ENCODE assay signal across 17 mouse cellular contexts in the genomic region with DNA sequence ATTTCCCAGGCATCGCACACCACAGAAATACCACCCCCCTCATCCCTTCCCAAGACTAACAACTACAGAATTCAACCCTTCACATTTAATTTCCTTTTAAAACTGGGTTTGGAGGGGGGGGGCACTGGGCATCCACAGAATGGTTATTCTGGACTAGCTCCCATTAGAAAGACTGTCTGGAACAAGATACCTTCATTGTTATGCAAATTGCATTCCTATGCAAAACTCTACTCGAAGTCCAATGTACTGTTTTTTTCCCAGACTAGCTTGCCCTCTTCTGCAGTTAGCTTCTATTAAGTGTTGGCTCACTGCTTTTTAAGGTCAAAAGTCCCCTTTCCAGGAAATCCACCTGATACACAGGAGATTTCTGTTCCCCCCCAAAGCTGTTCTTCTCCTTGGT.
DNase-seq lines count a peak whose midpoint lies in the region; ATAC-seq and TF ChIP-seq lines count a peak whose summit lies in the region.
"Had no signal": no experiment of that assay in that cellular context is flagged by ENCODE, and none has a peak within 500 bp of the region (broad histone marks: within the 10 kb centered on the region; RNA-seq: fewer than 3 reads in every experiment).

No protein-coding gene starts in this region.

- no peaks in the 10 kb centered on the region for H3K27me3 ChIP-seq in kidney, adult 2 months (replicated peaks; ENCODE audit: control insufficient read depth, insufficient read depth, low read length)
- H3K27me3 ChIP-seq in forebrain, embryonic 14.5 days (replicated peaks; ENCODE audit: control insufficient read depth, insufficient read depth, low read length), result no peaks in the 10 kb centered on the region
- no peaks in the 10 kb centered on the region for H3K27me3 ChIP-seq in neural tube, embryonic 13.5 days
- H3K27me3 ChIP-seq: heart, embryonic 13.5 days; limb, embryonic 13.5 days had no signal

- no peak for TF ChIP-seq CTCF in kidney, adult 2 months (conservative IDR thresholded peaks at IDR 0.05; ENCODE audit: insufficient read depth, insufficient read length, low read depth, low read length)

- no peak overlapping the region for H3K27ac ChIP-seq in kidney, adult 2 months (ENCODE audit: insufficient read depth, low read depth, low read length)
- H3K27ac ChIP-seq in forebrain, embryonic 14.5 days (ENCODE audit: low read depth, low read length), result peak overlapping the region; percentile 11; the same call in 1 of the 2 replicates
- H3K27ac ChIP-seq in neural tube, embryonic 13.5 days (replicated peaks), result peak overlapping the region; percentile 65
- H3K27ac ChIP-seq: heart, embryonic 13.5 days; limb, embryonic 13.5 days had no signal

- H3K4me3 ChIP-seq in kidney, adult 2 months (ENCODE audit: insufficient read depth, low read depth, low read length), result no peak overlapping the region
- H3K4me3 ChIP-seq in forebrain, embryonic 14.5 days (ENCODE audit: low read depth, low read length), result no peak overlapping the region
- no peak overlapping the region for H3K4me3 ChIP-seq in neural tube, embryonic 13.5 days
- H3K4me3 ChIP-seq: erythroblast, embryonic 14.5 days; heart, embryonic 13.5 days; limb, embryonic 13.5 days had no signal

- ATAC-seq in forebrain, embryonic 14.5 days, result 0 out of 2 replicates have a peak, but pooled peaks have one; percentile 26
- ATAC-seq in neural tube, embryonic 13.5 days (ENCODE audit: low read depth), result peak; percentile 47; the same call in 1 of the 2 replicates
- no peak for ATAC-seq in CD4-positive, CD25-positive, alpha-beta regulatory T cell, adult 4 months

- TF ChIP-seq POLR2A in kidney, adult 2 months (IDR thresholded peaks at IDR 0.05; ENCODE audit: low read depth, low read length), result no peak

- no peaks in the 10 kb centered on the region for H3K4me1 ChIP-seq in kidney, adult 2 months (ENCODE audit: control insufficient read depth, insufficient read depth, low read length)
- peaks cover 12% of the 10 kb centered on the region for H3K4me1 ChIP-seq in forebrain, embryonic 14.5 days (ENCODE audit: control insufficient read depth, insufficient read depth, low read length)
- peaks cover 16% of the 10 kb centered on the region for H3K4me1 ChIP-seq in neural tube, embryonic 13.5 days (replicated peaks)
- H3K4me1 ChIP-seq: limb, embryonic 13.5 days had no signal

- no peak overlapping the region for H3K4me2 ChIP-seq in forebrain, embryonic 14.5 days (ENCODE audit: low read length)
- no peak overlapping the region for H3K4me2 ChIP-seq in neural tube, embryonic 13.5 days
- H3K4me2 ChIP-seq: heart, embryonic 13.5 days; limb, embryonic 13.5 days had no signal

- H3K9me3 ChIP-seq in forebrain, embryonic 14.5 days (replicated peaks; ENCODE audit: control insufficient read depth, low read length), result no peaks in the 10 kb centered on the region
- no peaks in the 10 kb centered on the region for H3K9me3 ChIP-seq in neural tube, embryonic 13.5 days
- H3K9me3 ChIP-seq: heart, embryonic 13.5 days had no signal

- 40% methylated on average over 2 of the region's 2 CpGs for WGBS in kidney, adult 2 months
- 4% methylated on average over 2 of the region's 2 CpGs for WGBS in forebrain, embryonic 14.5 days
- 7% methylated on average over 2 of the region's 2 CpGs for WGBS in neural tube, embryonic 13.5 days

- no peaks in the 10 kb centered on the region for H3K36me3 ChIP-seq in kidney, adult 2 months (ENCODE audit: control insufficient read depth, insufficient read depth, low read length)
- no peaks in the 10 kb centered on the region for H3K36me3 ChIP-seq in forebrain, embryonic 14.5 days (ENCODE audit: control insufficient read depth, insufficient read depth, low read length)
- H3K36me3 ChIP-seq in neural tube, embryonic 13.5 days, result no peaks in the 10 kb centered on the region
- H3K36me3 ChIP-seq: heart, embryonic 13.5 days; limb, embryonic 13.5 days had no signal

- H3K9ac ChIP-seq in forebrain, embryonic 14.5 days (ENCODE audit: low read length), result no peak overlapping the region
- H3K9ac ChIP-seq in neural tube, embryonic 13.5 days, result no peak overlapping the region
- H3K9ac ChIP-seq: heart, embryonic 13.5 days; limb, embryonic 13.5 days had no signal

- peak; percentile 38 for DNase-seq in kidney, adult 2 months
- DNase-seq in kidney, postnatal 25 days, result no peak
- peak; percentile 89 for DNase-seq in Muller cell, postnatal 12 days (ENCODE audit: inconsistent ontology term)
- peak; percentile 66 for DNase-seq in forebrain, embryonic 14.5 days (ENCODE audit: low spot score)
- no peak for DNase-seq in lung, adult 18-20 months
- no peak for DNase-seq in spleen, postnatal 36 days (ENCODE audit: low spot score in 2 of 2)
- DNase-seq: adrenal gland, postnatal 14 days; cerebellum, postnatal 36 days; kidney, postnatal 4 days; lung, adult 2 months; right cerebral cortex, postnatal 4 days; thymus, postnatal 36 days had no signal

Comparison
In these comparisons a context has a peak if more than half of its experiments do, and no peak if none do; other contexts are left out.
1. DNase-seq: peak in kidney, adult 2 months (single experiment), Muller cell, postnatal 12 days (single experiment) and forebrain, embryonic 14.5 days (single experiment); none in kidney, postnatal 25 days (0 of 2), lung, adult 18-20 months (0 of 2) and spleen, postnatal 36 days (0 of 2).